Mouse (Mus musculus) kidney, embryonic 14.5 days (tissue): ENCODE measurements around the gene Tnik. TPM values are rescaled to one million over a fixed set of nuclear protein-coding genes. Genes with fewer than 3 reads are reported as not detected.

Experiments used
- ATAC-seq: fragments of 200-750 bp; cut with Nextera tagmentation; 2 replicates; pipeline ENCODE4 v1.8.0; 2017; ENCODE audit warnings: moderate number of reproducible peaks, mild to moderate bottlenecking, moderate TSS enrichment, moderate library complexity; ENCODE audit not compliant: low FRiP score, low TSS enrichment
- H3K27ac ChIP-seq: fragments of 300-500 bp; sonication (generic); 2 replicates; pipeline ENCODE4 v1.5.1; 2014; ENCODE audit warnings: low read depth, mild to moderate bottlenecking, low read length, moderate library complexity, mixed read lengths
- H3K27me3 ChIP-seq: fragments of 300-500 bp; sonication (generic); 2 replicates; pipeline ENCODE4 v1.6.1; 2014; ENCODE audit warnings: mild to moderate bottlenecking, low read length; ENCODE audit not compliant: control insufficient read depth, insufficient read depth
- H3K36me3 ChIP-seq: fragments of 300-500 bp; sonication (generic); 2 replicates; pipeline ENCODE4 v1.6.1; 2014; ENCODE audit warnings: low read length, mixed read lengths; ENCODE audit not compliant: control insufficient read depth, insufficient read depth
- H3K4me1 ChIP-seq: fragments of 300-500 bp; sonication (generic); 2 replicates; pipeline ENCODE4 v1.6.1; 2014; ENCODE audit warnings: low read length, mixed read lengths; ENCODE audit not compliant: control insufficient read depth, insufficient read depth
- H3K4me2 ChIP-seq: fragments of 300-500 bp; sonication (generic); replicated peaks from 2 replicates; pipeline ENCODE4 v1.6.1; 2014; ENCODE audit warnings: low read depth, mild to moderate bottlenecking, low read length
- H3K4me3 ChIP-seq: fragments of 300-500 bp; sonication (generic); 2 replicates; pipeline ENCODE4 v1.5.1; 2014; ENCODE audit warnings: mild to moderate bottlenecking, low read length
- H3K9ac ChIP-seq: fragments of 300-500 bp; sonication (generic); 2 replicates; pipeline ENCODE4 v1.6.1; 2014; ENCODE audit warnings: low read depth, mild to moderate bottlenecking, low read length, moderate library complexity
- H3K9me3 ChIP-seq: fragments of 300-500 bp; sonication (generic); 2 replicates; pipeline ENCODE4 v1.6.1; 2016; ENCODE audit warnings: low read length; ENCODE audit not compliant: control insufficient read depth
- WGBS: fragments of 180-500 bp; shearing (Covaris S2); extraction: QIAGEN DNeasy Blood & Tissue Kit; methylation state at CpG from one replicate; pipeline ENCODE4 v1.1.7; 2014; 5-methylcytosine and 5-hydroxymethylcytosine counted together
- polyA plus RNA-seq: library from polyadenylated mRNA; unstranded; fragments of >200 nt; fragmentation: Nextera tagmentation; extraction: Ambion mirVana; gene quantifications from 2 replicates; pipeline ENCODE4 v1.2.1, GENCODE M21; 2014

Gene Tnik
- polyA plus RNA-seq, 1 experiment from 2014 or later = 3.9 TPM

DNA sequence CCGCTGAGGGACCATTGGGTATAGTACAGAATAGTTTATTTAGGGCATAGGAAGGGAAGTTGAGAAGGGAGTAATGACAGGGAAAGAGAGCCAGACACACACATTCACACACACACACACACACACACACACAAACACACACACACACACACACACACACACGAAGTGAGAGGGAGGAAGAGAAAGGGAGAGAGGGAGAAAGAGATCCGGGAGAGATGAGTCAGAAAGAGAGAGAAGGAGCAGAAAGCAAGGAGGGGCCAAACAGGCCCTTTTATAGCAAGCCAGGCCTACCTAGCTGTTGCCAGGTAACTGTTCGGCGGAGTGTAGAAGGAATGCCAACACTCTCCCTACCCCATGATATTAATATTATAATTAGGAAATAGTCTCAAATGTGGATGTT lies 324.8 kb downstream of the Tnik start:
- no peaks in the 10 kb centered on the region for H3K9me3 ChIP-seq

DNA sequence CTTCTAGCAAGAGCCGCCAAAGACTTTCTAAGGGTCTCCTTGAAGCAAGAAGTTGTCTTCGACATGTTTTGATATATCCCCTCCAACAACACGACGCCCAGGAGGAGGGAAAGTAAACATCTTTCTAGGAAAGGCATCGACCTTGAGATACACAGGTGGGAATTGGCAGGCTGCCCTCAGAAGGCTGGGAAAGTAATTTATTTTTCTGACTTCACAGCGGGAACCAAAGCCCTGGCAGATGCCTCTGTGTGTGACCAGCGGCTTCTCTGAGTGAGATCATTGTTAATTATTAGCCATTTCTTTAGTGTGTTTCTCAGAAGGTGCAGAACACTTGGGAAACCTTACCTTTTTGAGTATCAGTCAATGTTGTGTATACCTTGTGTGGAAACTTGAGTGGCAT lies 328.3 kb downstream of the Tnik start:
- Histone ChIP-seq H3K4me2 (no peak overlapping the region), H3K9me3 (no peaks in the 10 kb centered on the region), H3K4me3 (no peak overlapping the region), H3K36me3 (no peaks in the 10 kb centered on the region), H3K27ac (no peak overlapping the region), H3K27me3 (no peaks in the 10 kb centered on the region), H3K9ac (no peak overlapping the region), H3K4me1 (no peaks in the 10 kb centered on the region)
- 37% methylated on average over 7 of the region's 7 CpGs for WGBS
- ATAC-seq = no peak

More for the DNA sequence above, 324.8 kb downstream of the Tnik start:
- WGBS = 76% methylated on average over 5 of the region's 5 CpGs
- Histone ChIP-seq H3K36me3 (no peaks in the 10 kb centered on the region), H3K9ac (no peak overlapping the region), H3K27ac (no peak overlapping the region), H3K4me1 (no peaks in the 10 kb centered on the region), H3K4me2 (no peak overlapping the region), H3K27me3 (no peaks in the 10 kb centered on the region), H3K4me3 (no peak overlapping the region)
- no peak for ATAC-seq

GRCm38 (mm10) chr3:28593922-28594321 lies 330.9 kb downstream of the Tnik start:
- Histone ChIP-seq H3K9me3 (no peaks in the 10 kb centered on the region), H3K4me2 (no peak overlapping the region), H3K27ac (no peak overlapping the region), H3K4me3 (no peak overlapping the region), H3K36me3 (no peaks in the 10 kb centered on the region), H3K27me3 (no peaks in the 10 kb centered on the region), H3K9ac (no peak overlapping the region), H3K4me1 (no peaks in the 10 kb centered on the region)
- 94% methylated on average over 16 of the region's 16 CpGs for WGBS
- ATAC-seq = no peak

- H3K36me3 ChIP-seq = no peaks in the 10 kb centered on the region
- H3K9ac ChIP-seq = no peak overlapping the region
- H3K4me1 ChIP-seq = no peaks in the 10 kb centered on the region
- no peaks in the 10 kb centered on the region for H3K9me3 ChIP-seq
- no peak for ATAC-seq
- H3K4me3 ChIP-seq = no peak overlapping the region
- 95% methylated on average over 2 of the region's 2 CpGs for WGBS
- H3K27me3 ChIP-seq = no peaks in the 10 kb centered on the region
- no peak overlapping the region for H3K4me2 ChIP-seq
- no peak overlapping the region for H3K27ac ChIP-seq
Measured at GRCm38 (mm10) chr3:28599476-28599875, 336.5 kb downstream of the Tnik start.

- Histone ChIP-seq H3K4me2 (no peak overlapping the region), H3K4me3 (no peak overlapping the region), H3K4me1 (no peaks in the 10 kb centered on the region), H3K36me3 (no peaks in the 10 kb centered on the region), H3K9ac (no peak overlapping the region), H3K27me3 (no peaks in the 10 kb centered on the region), H3K9me3 (no peaks in the 10 kb centered on the region), H3K27ac (no peak overlapping the region)
- ATAC-seq = no peak
- 74% methylated on average over 1 of the region's 1 CpGs for WGBS
Measured at GRCm38 (mm10) chr3:28606741-28607140, 343.7 kb downstream of the Tnik start.

DNA sequence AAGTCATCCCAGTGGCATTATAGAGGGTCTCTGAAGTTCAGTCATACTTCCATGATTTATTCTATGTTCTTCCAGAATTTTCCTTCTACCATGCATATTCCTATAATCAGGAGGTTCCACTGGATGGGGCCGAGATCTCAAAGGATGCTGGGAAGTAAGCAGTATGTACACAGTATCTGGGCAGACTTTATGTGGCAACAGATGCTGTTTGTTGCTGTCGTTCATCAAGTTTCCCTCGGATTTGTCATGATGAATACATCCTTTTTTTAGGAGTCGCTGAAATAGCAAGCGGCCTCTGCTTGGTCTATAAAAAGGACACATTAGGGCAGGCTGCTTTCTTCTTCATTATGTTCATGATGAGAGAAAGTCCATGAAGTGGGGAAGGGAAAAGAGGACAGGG lies 349.3 kb downstream of the Tnik start:
- ATAC-seq = no peak
- no peak overlapping the region for H3K4me3 ChIP-seq
- no peak overlapping the region for H3K9ac ChIP-seq
- no peak overlapping the region for H3K27ac ChIP-seq
- H3K9me3 ChIP-seq = no peaks in the 10 kb centered on the region
- no peak overlapping the region for H3K4me2 ChIP-seq
- 86% methylated on average over 5 of the region's 5 CpGs for WGBS
- H3K36me3 ChIP-seq = no peaks in the 10 kb centered on the region
- no peaks in the 10 kb centered on the region for H3K4me1 ChIP-seq
- no peaks in the 10 kb centered on the region for H3K27me3 ChIP-seq

GRCm38 (mm10) chr3:28616386-28616785 lies 353.4 kb downstream of the Tnik start:
- WGBS = 64% methylated on average over 1 of the region's 1 CpGs
- no peak overlapping the region for H3K4me2 ChIP-seq
- no peak overlapping the region for H3K4me3 ChIP-seq
- H3K9ac ChIP-seq = no peak overlapping the region
- no peak for ATAC-seq
- no peak overlapping the region for H3K27ac ChIP-seq
- H3K4me1 ChIP-seq = no peaks in the 10 kb centered on the region
- H3K27me3 ChIP-seq = no peaks in the 10 kb centered on the region
- H3K36me3 ChIP-seq = no peaks in the 10 kb centered on the region
- no peaks in the 10 kb centered on the region for H3K9me3 ChIP-seq

DNA sequence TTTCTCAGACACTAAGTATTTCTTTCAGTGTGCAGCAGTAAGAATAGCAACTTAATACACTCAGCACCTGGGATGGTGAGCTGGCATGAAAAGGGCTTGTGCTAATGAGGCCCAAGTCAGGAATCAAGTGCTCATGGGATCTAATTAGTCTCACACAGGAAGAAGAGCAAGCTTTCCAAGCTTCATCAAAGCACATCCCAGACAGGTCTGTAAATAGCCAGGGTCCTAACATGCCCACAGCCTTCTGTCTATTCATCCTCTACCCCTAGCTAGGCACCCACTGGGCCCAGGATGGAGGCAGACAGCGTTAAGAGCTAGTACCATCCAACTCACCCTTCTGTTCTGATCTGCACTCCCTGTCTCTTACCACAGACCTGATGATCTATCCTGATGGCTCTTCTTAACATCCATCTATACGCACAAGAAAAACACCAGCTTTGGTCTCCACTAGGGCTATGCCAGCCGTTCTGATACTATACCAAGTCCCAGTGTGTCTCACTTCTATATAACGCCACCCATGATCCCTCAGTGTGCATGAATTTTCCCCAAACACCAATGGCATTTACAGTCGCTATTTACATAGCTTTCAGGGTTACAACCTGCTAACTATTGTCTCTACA lies 354.1 kb downstream of the Tnik start:
- no peaks in the 10 kb centered on the region for H3K9me3 ChIP-seq
- H3K4me2 ChIP-seq = no peak overlapping the region
- H3K9ac ChIP-seq = no peak overlapping the region
- WGBS = 89% methylated on average over 5 of the region's 5 CpGs
- H3K36me3 ChIP-seq = no peaks in the 10 kb centered on the region
- H3K27ac ChIP-seq = no peak overlapping the region
- H3K4me3 ChIP-seq = no peak overlapping the region
- H3K27me3 ChIP-seq = no peaks in the 10 kb centered on the region
- no peak for ATAC-seq
- no peaks in the 10 kb centered on the region for H3K4me1 ChIP-seq

DNA sequence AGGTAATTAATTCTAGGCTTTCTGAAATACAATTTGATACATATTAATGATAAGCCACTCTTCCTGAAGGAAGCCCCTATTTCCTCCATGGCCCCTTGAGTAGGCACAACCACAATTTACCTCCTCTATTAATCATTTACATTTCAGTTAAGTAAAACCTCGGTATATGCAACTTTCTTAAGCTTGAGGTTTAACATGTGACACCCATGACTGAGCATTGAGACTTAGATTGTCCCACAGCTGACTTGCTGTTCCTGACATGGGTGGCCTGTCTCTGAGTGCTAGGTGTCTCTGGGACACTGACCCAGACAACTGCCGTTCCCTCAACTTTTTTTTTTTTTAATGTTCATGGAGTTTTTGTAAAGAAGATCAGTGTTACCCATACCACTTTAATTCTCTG lies 358.8 kb downstream of the Tnik start:
- H3K9ac ChIP-seq = no peak overlapping the region
- H3K4me3 ChIP-seq = no peak overlapping the region
- H3K36me3 ChIP-seq = no peaks in the 10 kb centered on the region
- H3K27me3 ChIP-seq = no peaks in the 10 kb centered on the region
- WGBS = 53% methylated on average over 2 of the region's 2 CpGs
- H3K27ac ChIP-seq = no peak overlapping the region; the same call in 1 of the 2 replicates
- no peaks in the 10 kb centered on the region for H3K4me1 ChIP-seq
- no peak overlapping the region for H3K4me2 ChIP-seq
- no peaks in the 10 kb centered on the region for H3K9me3 ChIP-seq
- ATAC-seq = 0 out of 2 replicates have a peak, but pooled peaks have one; percentile 46
